Mouse (Mus musculus): Measurements from ENCODE around the gene Plce1. TPM values are rescaled to one million over a fixed set of nuclear protein-coding genes. Genes with fewer than 3 reads are reported as not detected.

Gene Plce1
- polyA plus RNA-seq, 1 experiment, result not detected

DNA sequence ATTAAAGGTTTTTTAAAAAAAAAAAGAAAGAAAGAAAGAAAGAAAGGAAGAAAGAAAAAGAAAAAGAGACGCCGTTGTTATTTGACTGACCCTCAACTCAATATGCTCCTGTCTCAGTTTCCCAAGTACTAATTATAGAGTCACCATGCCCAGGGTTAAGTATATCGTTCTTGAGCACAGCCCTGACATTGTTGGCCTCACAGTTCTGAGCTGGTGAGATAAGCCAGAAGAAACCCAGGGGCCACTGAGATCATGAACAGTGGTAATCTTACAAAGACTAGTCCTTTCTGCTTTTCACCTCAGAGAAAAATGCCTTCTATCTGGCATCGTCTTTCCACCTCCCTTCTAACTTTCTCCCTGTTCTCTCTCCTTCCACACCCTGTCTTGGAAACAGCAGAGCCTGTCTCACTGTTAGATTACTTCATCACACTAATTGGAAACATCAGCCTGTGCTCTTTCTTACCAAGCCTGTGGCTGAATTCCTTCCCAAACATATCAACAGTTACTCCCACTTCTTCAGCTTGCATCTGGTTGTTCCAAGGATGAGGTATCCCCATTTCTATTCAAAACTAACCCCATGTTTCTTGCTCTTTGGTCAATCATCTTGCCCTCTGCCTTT lies 339.4 kb downstream of the Plce1 start:
- Histone ChIP-seq H3K4me3 (ENCODE audit: insufficient read depth, low read length) (no peak overlapping the region), H3K27ac (ENCODE audit: insufficient read depth, low read depth, low read length) (no peak overlapping the region), H3K4me1 (ENCODE audit: control insufficient read depth, insufficient read depth, low read length) (peaks cover 5% of the 10 kb centered on the region)
- no peak for TF ChIP-seq POLR2A (IDR thresholded peaks at IDR 0.05; ENCODE audit: borderline replicate concordance, low read depth, low read length)

DNA sequence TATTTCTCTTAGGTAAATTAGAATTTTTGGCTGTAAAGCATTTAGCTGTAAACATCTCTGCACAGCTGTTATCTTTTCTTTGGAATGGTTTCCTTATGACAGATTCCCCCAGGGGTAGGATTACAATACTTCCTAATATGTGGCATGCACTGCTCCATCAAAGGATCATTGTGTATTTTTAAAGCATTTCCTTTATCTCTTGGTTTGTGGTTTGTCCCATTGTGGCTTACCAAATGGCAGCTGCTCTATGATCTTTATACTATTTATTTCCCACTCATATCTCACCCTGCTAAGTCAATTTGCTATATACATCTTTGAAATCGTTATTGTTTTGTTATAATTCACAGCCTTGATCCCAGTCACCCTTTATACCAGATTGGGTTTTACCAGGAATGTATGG lies 352.3 kb downstream of the Plce1 start:
- peaks cover 3% of the 10 kb centered on the region; the same call in 1 of the 2 replicates for H3K4me1 ChIP-seq (ENCODE audit: control insufficient read depth, insufficient read depth, low read length)
- no peak overlapping the region for H3K27ac ChIP-seq (ENCODE audit: insufficient read depth, low read depth, low read length)
- no peak overlapping the region for H3K4me3 ChIP-seq (ENCODE audit: insufficient read depth, low read length)
- no peak for TF ChIP-seq POLR2A (IDR thresholded peaks at IDR 0.05; ENCODE audit: borderline replicate concordance, low read depth, low read length)
- no peak for TF ChIP-seq CTCF (IDR thresholded peaks at IDR 0.05; ENCODE audit: low read depth, low read length)

Other genes with a start within 250 kb of the Plce1 start
- 1.2 and 3.0 TPM in 2 replicates for gene Lgi1, start 216.6 kb upstream of the Plce1 start, polyA plus RNA-seq (2012; ENCODE audit: insufficient read depth, insufficient read length, missing spikeins)
- 3.6 and 5.7 TPM in 2 replicates for gene Slc35g1, start 85.1 kb upstream of the Plce1 start, polyA plus RNA-seq (2012; ENCODE audit: insufficient read depth, insufficient read length, missing spikeins)